Mouse (Mus musculus): ENCODE results near the gene Gm9964.

Gene Gm9964

GRCm38 (mm10) chr11:79253542-79254390 is 42.9 kb downstream of the Gm9964 start:
- no peak for DNase-seq (ENCODE audit: low read depth, low spot score)

- DNase-seq (ENCODE audit: low read depth, low spot score): no peak
Observed at GRCm38 (mm10) chr11:79252881-79253541, 43.7 kb downstream of the Gm9964 start.
